Mouse (Mus musculus) kidney, adult 2 months (tissue): ENCODE measurements around the gene E130308A19Rik.

ENCODE experiments used
- CTCF ChIP-seq: fragments of 200-500 bp; conservative IDR thresholded peaks from 2 replicates; pipeline ENCODE4 v1.5.1; 2011; ENCODE audit warnings: low read depth, mild to moderate bottlenecking, control low read depth, low read length, moderate library complexity, mixed read lengths; ENCODE audit not compliant: insufficient read depth, insufficient read length
- POLR2A ChIP-seq: fragments of 200-500 bp; IDR thresholded peaks from one replicate; pipeline ENCODE4 v1.6.1; 2011; ENCODE audit warnings: low read depth, low read length, control low read depth

GRCm38 (mm10) chr4:59634532-59634931, 8.5 kb downstream of the E130308A19Rik start:
- no peak for TF ChIP-seq CTCF
- TF ChIP-seq POLR2A, result no peak
